Mouse (Mus musculus): ENCODE measurements at regions not wholly inside any gene's neighbourhood (a gene's known extent, or its start where the extent isn't known, plus 50 kb on each side); places are given as distances from the start of the nearest gene placed in this dataset.

- TF ChIP-seq POLR2A (IDR thresholded peaks at IDR 0.05; ENCODE audit: extremely low read depth, insufficient read depth, low read length) = no peak
- no peak for TF ChIP-seq CTCF (IDR thresholded peaks at IDR 0.05; ENCODE audit: low read depth, low read length)
Measured at GRCm38 (mm10) chr7:145051616-145052015, 111.9 kb upstream of the Ccnd1 start.

Measured in liver, adult 2 months (tissue).